ENCODE assay signal across 30 mouse cellular contexts in the genomic region with DNA sequence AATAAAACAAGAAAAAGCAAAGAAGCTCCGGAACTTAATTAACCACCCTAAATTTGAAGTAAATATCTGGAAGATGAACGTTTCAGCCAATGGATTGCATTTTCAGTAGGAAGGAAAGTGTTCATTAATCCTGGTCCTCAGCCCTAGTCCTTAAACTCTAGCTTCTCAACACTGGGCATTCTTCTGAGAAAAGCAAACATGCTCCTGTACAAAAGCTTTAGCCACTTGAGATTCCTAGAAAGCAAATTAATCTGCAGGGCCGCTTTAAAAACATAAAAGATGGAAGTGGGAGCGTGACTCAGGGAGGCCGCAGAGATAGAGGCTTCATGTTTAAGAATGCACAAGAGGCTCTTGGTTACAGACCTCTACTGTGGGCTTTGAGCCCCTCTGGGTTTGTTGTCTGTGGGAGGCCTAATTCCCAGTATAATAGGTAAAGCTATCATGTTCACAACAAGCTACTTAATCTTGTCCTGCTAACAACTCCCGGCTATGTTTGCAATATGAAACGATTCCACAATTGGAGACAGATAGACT.
DNase-seq lines count a peak whose midpoint lies in the region; ATAC-seq lines count a peak whose summit lies in the region.
"Had no signal": no experiment of that assay in that cellular context is flagged by ENCODE, and none has a peak within 500 bp of the region (broad histone marks: within the 10 kb centered on the region; RNA-seq: fewer than 3 reads in every experiment).

No protein-coding gene starts in this region.

- H3K27me3 ChIP-seq in kidney, embryonic 15.5 days = no peaks in the 10 kb centered on the region
- no peaks in the 10 kb centered on the region for H3K27me3 ChIP-seq in midbrain, embryonic 11.5 days (ENCODE audit: control insufficient read depth, insufficient read depth, low read length)
- no peaks in the 10 kb centered on the region for H3K27me3 ChIP-seq in midbrain, embryonic 13.5 days
- H3K27me3 ChIP-seq in embryonic facial prominence, embryonic 14.5 days (replicated peaks; ENCODE audit: control insufficient read depth, insufficient read depth, low read length) = no peaks in the 10 kb centered on the region
- H3K27me3 ChIP-seq: embryonic facial prominence, embryonic 12.5 days; forebrain, embryonic 13.5 days; heart, embryonic 12.5 days; hindbrain, embryonic 13.5 days; limb, embryonic 12.5 days; liver, embryonic 15.5 days had no signal

- peak; percentile 29 for DNase-seq in embryo, embryonic 11 days
- no peak for DNase-seq in embryo, embryonic 9.5 days (ENCODE audit: extremely low spot score)
- no peak for DNase-seq in kidney, adult 11 months
- DNase-seq in midbrain, embryonic 11.5 days (ENCODE audit: low spot score, missing footprints) = no peak
- DNase-seq in embryonic facial prominence, embryonic 14.5 days (ENCODE audit: low spot score) = peak; percentile 6
- DNase-seq: adrenal gland, adult 8-10 months; cerebellum, adult 11 months; cerebellum, adult 9-10 months; cerebellum, postnatal 36 days; gastrocnemius, adult 2 months; heart, adult 2 months; heart, postnatal 4 days; kidney, postnatal 36 days; right cerebral cortex, postnatal 4 days; thymus, adult 18-20 months; thymus, postnatal 25 days had no signal

- H3K9ac ChIP-seq in kidney, embryonic 15.5 days = no peak overlapping the region
- H3K9ac ChIP-seq in midbrain, embryonic 11.5 days (ENCODE audit: low read length) = no peak overlapping the region
- H3K9ac ChIP-seq in midbrain, embryonic 13.5 days (replicated peaks) = no peak overlapping the region
- H3K9ac ChIP-seq in embryonic facial prominence, embryonic 14.5 days (ENCODE audit: low read depth, low read length) = no peak overlapping the region
- H3K9ac ChIP-seq: embryonic facial prominence, embryonic 12.5 days; forebrain, embryonic 13.5 days; heart, embryonic 12.5 days; hindbrain, embryonic 13.5 days; limb, embryonic 12.5 days; liver, embryonic 15.5 days had no signal

- no peaks in the 10 kb centered on the region for H3K36me3 ChIP-seq in kidney, embryonic 15.5 days
- no peaks in the 10 kb centered on the region for H3K36me3 ChIP-seq in midbrain, embryonic 11.5 days (ENCODE audit: control insufficient read depth, insufficient read depth, low read length)
- H3K36me3 ChIP-seq in midbrain, embryonic 13.5 days = no peaks in the 10 kb centered on the region
- no peaks in the 10 kb centered on the region for H3K36me3 ChIP-seq in embryonic facial prominence, embryonic 14.5 days (ENCODE audit: control insufficient read depth, insufficient read depth, low read length)
- H3K36me3 ChIP-seq: embryonic facial prominence, embryonic 12.5 days; G1E; heart, embryonic 12.5 days; hindbrain, embryonic 13.5 days; limb, embryonic 12.5 days; liver, embryonic 15.5 days had no signal

- ATAC-seq in kidney, embryonic 15.5 days (replicated peaks; ENCODE audit: low FRiP score) = 0 out of 2 replicates have a peak, but pooled peaks have one; percentile 36
- ATAC-seq in midbrain, embryonic 11.5 days (ENCODE audit: low FRiP score) = peak; percentile 75; the same call in 1 of the 2 replicates
- ATAC-seq in midbrain, embryonic 13.5 days = no peak
- ATAC-seq in embryonic facial prominence, embryonic 14.5 days (ENCODE audit: low read depth) = peak; percentile 76; the same call in 1 of the 2 replicates
- ATAC-seq: forebrain, embryonic 13.5 days; intestine, embryonic 16.5 days had no signal

- WGBS in kidney, embryonic 15.5 days = 44% methylated on average over 7 of the region's 7 CpGs
- WGBS in midbrain, embryonic 11.5 days = 30% methylated on average over 7 of the region's 7 CpGs
- 24% methylated on average over 7 of the region's 7 CpGs for WGBS in midbrain, embryonic 13.5 days
- WGBS in embryonic facial prominence, embryonic 14.5 days = 43% methylated on average over 7 of the region's 7 CpGs

- H3K4me2 ChIP-seq in kidney, embryonic 15.5 days = no peak overlapping the region
- H3K4me2 ChIP-seq in midbrain, embryonic 11.5 days = no peak overlapping the region
- H3K4me2 ChIP-seq in midbrain, embryonic 13.5 days (replicated peaks) = no peak overlapping the region
- no peak overlapping the region for H3K4me2 ChIP-seq in embryonic facial prominence, embryonic 14.5 days (ENCODE audit: low read depth, low read length)
- H3K4me2 ChIP-seq: embryonic facial prominence, embryonic 12.5 days; forebrain, embryonic 13.5 days; heart, embryonic 12.5 days; hindbrain, embryonic 13.5 days; limb, embryonic 12.5 days; liver, embryonic 15.5 days had no signal

- no peak overlapping the region for H3K27ac ChIP-seq in kidney, embryonic 15.5 days
- H3K27ac ChIP-seq in midbrain, embryonic 11.5 days (ENCODE audit: low read depth, low read length) = no peak overlapping the region
- H3K27ac ChIP-seq in midbrain, embryonic 13.5 days = no peak overlapping the region
- H3K27ac ChIP-seq in embryonic facial prominence, embryonic 14.5 days (replicated peaks; ENCODE audit: low read depth, low read length) = no peak overlapping the region
- H3K27ac ChIP-seq: embryonic facial prominence, embryonic 12.5 days; forebrain, embryonic 13.5 days; gastrocnemius, adult 2 months; heart, adult 2 months; hindbrain, embryonic 13.5 days; layer of hippocampus, adult 2 months; left cerebral cortex, adult 2 months; limb, embryonic 12.5 days; liver, embryonic 15.5 days; macrophage; stomach, postnatal 0 days had no signal

- H3K4me3 ChIP-seq in kidney, embryonic 15.5 days (replicated peaks) = no peak overlapping the region
- no peak overlapping the region for H3K4me3 ChIP-seq in midbrain, embryonic 11.5 days (ENCODE audit: low read depth, low read length)
- H3K4me3 ChIP-seq in midbrain, embryonic 13.5 days (replicated peaks) = no peak overlapping the region
- H3K4me3 ChIP-seq in embryonic facial prominence, embryonic 14.5 days (ENCODE audit: low read depth, low read length) = no peak overlapping the region
- H3K4me3 ChIP-seq: embryonic facial prominence, embryonic 12.5 days; forebrain, embryonic 13.5 days; gastrocnemius, adult 2 months; heart, adult 2 months; heart, embryonic 12.5 days; hindbrain, embryonic 13.5 days; layer of hippocampus, adult 2 months; left cerebral cortex, adult 2 months; limb, embryonic 12.5 days; liver, embryonic 15.5 days had no signal

- H3K9me3 ChIP-seq in kidney, embryonic 15.5 days (replicated peaks) = no peaks in the 10 kb centered on the region
- no peaks in the 10 kb centered on the region for H3K9me3 ChIP-seq in midbrain, embryonic 11.5 days (ENCODE audit: control insufficient read depth, low read length)
- H3K9me3 ChIP-seq in midbrain, embryonic 13.5 days = no peaks in the 10 kb centered on the region
- H3K9me3 ChIP-seq in embryonic facial prominence, embryonic 14.5 days (ENCODE audit: control insufficient read depth, low read length) = no peaks in the 10 kb centered on the region
- H3K9me3 ChIP-seq: embryonic facial prominence, embryonic 12.5 days; forebrain, embryonic 13.5 days; heart, embryonic 12.5 days; hindbrain, embryonic 13.5 days; liver, embryonic 15.5 days had no signal

- no peaks in the 10 kb centered on the region for H3K4me1 ChIP-seq in kidney, embryonic 15.5 days
- H3K4me1 ChIP-seq in midbrain, embryonic 11.5 days (ENCODE audit: control insufficient read depth, insufficient read depth, low read length) = peaks cover 3% of the 10 kb centered on the region; the same call in 1 of the 2 replicates
- peaks cover 4% of the 10 kb centered on the region; the same call in 1 of the 2 replicates for H3K4me1 ChIP-seq in midbrain, embryonic 13.5 days (replicated peaks)
- no peaks in the 10 kb centered on the region for H3K4me1 ChIP-seq in embryonic facial prominence, embryonic 14.5 days (ENCODE audit: control insufficient read depth, insufficient read depth, low read length)
- H3K4me1 ChIP-seq: embryonic facial prominence, embryonic 12.5 days; forebrain, embryonic 13.5 days; hindbrain, embryonic 13.5 days; limb, embryonic 12.5 days; liver, embryonic 15.5 days had no signal

Comparison
In these comparisons a context has a peak if more than half of its experiments do, and no peak if none do; other contexts are left out.
1. DNase-seq: peak in embryo, embryonic 11 days (single experiment) and embryonic facial prominence, embryonic 14.5 days (single experiment); none in embryo, embryonic 9.5 days (single experiment), kidney, adult 11 months (single experiment) and midbrain, embryonic 11.5 days (single experiment).